Mouse (Mus musculus): ENCODE results near the gene Cdca3. TPM values are rescaled to one million over a fixed set of nuclear protein-coding genes. Genes with fewer than 3 reads are reported as not detected.
"Not testable (repeated sequence)": the region's sequence is repeated elsewhere in the genome, so short reads cannot be mapped to it uniquely, and the experiment has no call there.

The Cdca3 gene
- total RNA-seq (2021), result 1 to 10 TPM; 1.6 to 1.7 TPM
- long read RNA-seq, experiment 1, partial matches to known transcripts, result 1 of 3 reads
- long read RNA-seq, experiment 1, other reads (novel, unspliced or antisense), result 0 of 3 reads
- long read RNA-seq, experiment 2, partial matches to known transcripts, result 0 of 3 reads
- long read RNA-seq, experiment 2, other reads (novel, unspliced or antisense), result 0 of 3 reads

- DNase-seq (ENCODE audit: low spot score in 2 of 2), result peak; percentile 99
- intact Hi-C loops (cut with DNase I), result no loop called here
Observed at GRCm38 (mm10) chr6:124828868-124829798, at the start of gene Cdca3, which contains the start of gene Usp5. Gene Cdca3, plus strand, starts transcription at chr6:124829547. Gene Usp5, minus strand, starts transcription at chr6:124829484.

- intact Hi-C loops (cut with DNase I), result no loop called here
- no peak for DNase-seq (ENCODE audit: low spot score in 2 of 2)
Observed at GRCm38 (mm10) chr6:124779984-124780416, 49.3 kb upstream of the Cdca3 start.

- intact Hi-C loops (cut with DNase I), result no loop called here
Observed at GRCm38 (mm10) chr6:124780917-124781316, 48.4 kb upstream of the Cdca3 start.

GRCm38 (mm10) chr6:124782436-124782835 is 46.9 kb upstream of the Cdca3 start:
- intact Hi-C loops (cut with DNase I), result no loop called here
- DNase-seq (ENCODE audit: low spot score in 2 of 2), result no peak

More at GRCm38 (mm10) chr6:124780917-124781316, 48.4 kb upstream of the Cdca3 start:
- DNase-seq (ENCODE audit: low spot score in 2 of 2), result no peak

- DNase-seq (ENCODE audit: low spot score in 2 of 2), result no peak
- intact Hi-C loops (cut with DNase I), result no loop called here
Observed at GRCm38 (mm10) chr6:124786756-124787420, 42.5 kb upstream of the Cdca3 start.

- DNase-seq (ENCODE audit: low spot score in 2 of 2), result no peak
- intact Hi-C loops (cut with DNase I), result no loop called here
Observed at GRCm38 (mm10) chr6:124787722-124788121, 41.6 kb upstream of the Cdca3 start.

GRCm38 (mm10) chr6:124789519-124789918 is 39.8 kb upstream of the Cdca3 start:
- DNase-seq (ENCODE audit: low spot score in 2 of 2), result no peak
- intact Hi-C loops (cut with DNase I), result no loop called here

GRCm38 (mm10) chr6:124790121-124790520 is 39.2 kb upstream of the Cdca3 start:
- DNase-seq (ENCODE audit: low spot score in 2 of 2), result no peak

GRCm38 (mm10) chr6:124791911-124792310 is 37.4 kb upstream of the Cdca3 start:
- DNase-seq (ENCODE audit: low spot score in 2 of 2), result no peak
- intact Hi-C loops (cut with DNase I), result no loop called here

More at GRCm38 (mm10) chr6:124790121-124790520, 39.2 kb upstream of the Cdca3 start:
- intact Hi-C loops (cut with DNase I), result no loop called here

GRCm38 (mm10) chr6:124795781-124796180 is 33.6 kb upstream of the Cdca3 start:
- no peak for DNase-seq (ENCODE audit: low spot score in 2 of 2)
- intact Hi-C loops (cut with DNase I), result no loop called here

- intact Hi-C loops (cut with DNase I), result no loop called here
- no peak for DNase-seq (ENCODE audit: low spot score in 2 of 2)
Observed at GRCm38 (mm10) chr6:124796200-124796599, 33.1 kb upstream of the Cdca3 start.

GRCm38 (mm10) chr6:124802400-124802799 is 26.9 kb upstream of the Cdca3 start:
- DNase-seq (ENCODE audit: low spot score in 2 of 2); intact Hi-C loops (cut with DNase I): not testable (repeated sequence)

GRCm38 (mm10) chr6:124803061-124803460 is 26.3 kb upstream of the Cdca3 start:
- intact Hi-C loops (cut with DNase I), result no loop called here
- DNase-seq (ENCODE audit: low spot score in 2 of 2), result no peak

GRCm38 (mm10) chr6:124803691-124804090 is 25.7 kb upstream of the Cdca3 start:
- intact Hi-C loops (cut with DNase I), result loop anchor here (2.0 kb wide), 1 partner anchor 35 kb away; the partner anchor contains the start of gene Eno2
- not testable (repeated sequence) for DNase-seq (ENCODE audit: low spot score in 2 of 2)

GRCm38 (mm10) chr6:124804341-124804740 is 25.0 kb upstream of the Cdca3 start:
- no peak for DNase-seq (ENCODE audit: low spot score in 2 of 2)
- intact Hi-C loops (cut with DNase I), result loop anchor here (2.0 kb wide), 1 partner anchor 36 kb away; the partner anchor contains the start of gene Eno2

- intact Hi-C loops (cut with DNase I), result loop anchor here (2.0 kb wide), 1 partner anchor 37 kb away; the partner anchor contains the start of gene Eno2
- peak; percentile 96 to 99 for DNase-seq (ENCODE audit: low spot score in 2 of 2)
Observed at GRCm38 (mm10) chr6:124805341-124806321, 23.7 kb upstream of the Cdca3 start.

- intact Hi-C loops (cut with DNase I), result no loop called here
- no peak for DNase-seq (ENCODE audit: low spot score in 2 of 2)
Observed at GRCm38 (mm10) chr6:124806446-124807140, 22.8 kb upstream of the Cdca3 start.

GRCm38 (mm10) chr6:124807366-124807765 is 22.0 kb upstream of the Cdca3 start:
- intact Hi-C loops (cut with DNase I), result no loop called here

More at GRCm38 (mm10) chr6:124807366-124807765, 22.0 kb upstream of the Cdca3 start:
- DNase-seq (ENCODE audit: low spot score in 2 of 2), result no peak
